Mouse (Mus musculus) thymus, adult 2 months (tissue): ENCODE measurements around the gene Col4a4.

Experiments used
- CTCF ChIP-seq: fragments of 200-500 bp; IDR thresholded peaks from 2 replicates; pipeline ENCODE4 v1.5.1; 2012; ENCODE audit warnings: mild to moderate bottlenecking, control low read depth, low read length, moderate library complexity, borderline replicate concordance; ENCODE audit not compliant: control insufficient read depth, poor library complexity, insufficient read depth; ENCODE audit errors: extremely low read depth
- POLR2A ChIP-seq: fragments of 200-500 bp; IDR thresholded peaks from 2 replicates; pipeline ENCODE4 v1.6.1; 2012; ENCODE audit warnings: mild to moderate bottlenecking, low read length, control low read depth, moderate library complexity; ENCODE audit not compliant: control insufficient read depth, poor library complexity, insufficient read depth; ENCODE audit errors: extremely low read depth

DNA sequence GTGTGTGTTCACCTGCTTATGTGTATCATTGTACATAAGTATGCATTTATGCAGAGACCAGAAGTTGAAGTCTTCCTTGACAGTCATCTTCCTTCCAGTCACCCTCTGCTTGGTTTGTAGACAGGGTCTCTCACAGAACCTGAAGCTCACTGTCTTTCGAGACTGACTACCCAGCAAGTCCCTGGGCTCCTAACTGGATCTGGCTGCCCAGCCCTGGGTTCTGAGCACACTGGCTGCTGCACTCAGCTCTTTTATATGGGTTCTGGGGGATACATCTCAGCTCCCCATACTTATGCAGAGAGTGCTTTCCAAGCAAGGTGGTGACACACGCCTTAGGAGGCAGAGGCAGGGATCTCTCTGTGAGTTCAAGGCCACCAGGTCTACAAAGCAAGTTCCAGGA is 126.7 kb downstream of the Col4a4 start:
- TF ChIP-seq POLR2A (no peak), CTCF (no peak)
